Mouse (Mus musculus) embryonic facial prominence, embryonic 11.5 days (tissue): ENCODE data around the gene Mpnd. TPM values are rescaled to one million over a fixed set of nuclear protein-coding genes. Genes with fewer than 3 reads are reported as not detected.
A peak's percentile ranks its signal among the peaks of the same experiment; 100 is the strongest.

Experiments used
- ATAC-seq: fragments of 200-750 bp; cut with Nextera tagmentation; replicated peaks from 2 replicates; pipeline ENCODE4 v1.8.0; 2017; ENCODE audit warnings: low read depth; ENCODE audit not compliant: insufficient number of reproducible peaks, low FRiP score, low TSS enrichment
- DNase-seq: peaks from one replicate; pipeline ENCODE4 v3.0.0-alpha.2; 2015; ENCODE audit warnings: low spot score
- H3K27ac ChIP-seq: fragments of 300-500 bp; sonication (generic); replicated peaks from 2 replicates; pipeline ENCODE4 v1.5.1; 2014; ENCODE audit warnings: mild to moderate bottlenecking, low read depth, low read length, control low read depth
- H3K27me3 ChIP-seq: fragments of 300-500 bp; sonication (generic); 2 replicates; pipeline ENCODE4 v1.6.1; 2014; ENCODE audit warnings: mild to moderate bottlenecking, low read length, moderate library complexity, mixed read lengths; ENCODE audit not compliant: control insufficient read depth, insufficient read depth
- H3K36me3 ChIP-seq: fragments of 300-500 bp; sonication (generic); replicated peaks from 2 replicates; pipeline ENCODE4 v1.6.1; 2014; ENCODE audit warnings: low read depth, mild to moderate bottlenecking, low read length, moderate library complexity, mixed read lengths; ENCODE audit not compliant: control insufficient read depth, insufficient read depth
- H3K4me1 ChIP-seq: fragments of 300-500 bp; sonication (generic); 2 replicates; pipeline ENCODE4 v1.6.1; 2014; ENCODE audit warnings: low read length, mixed read lengths; ENCODE audit not compliant: control insufficient read depth, insufficient read depth
- H3K4me2 ChIP-seq: fragments of 300-500 bp; sonication (generic); 2 replicates; pipeline ENCODE4 v1.6.1; 2014; ENCODE audit warnings: low read depth, mild to moderate bottlenecking, control low read depth, low read length, moderate library complexity
- H3K4me3 ChIP-seq: fragments of 300-500 bp; sonication (generic); 2 replicates; pipeline ENCODE4 v1.5.1; 2014; ENCODE audit warnings: low read depth, low read length, control low read depth
- H3K9ac ChIP-seq: fragments of 300-500 bp; sonication (generic); replicated peaks from 2 replicates; pipeline ENCODE4 v1.6.1; 2014; ENCODE audit warnings: mild to moderate bottlenecking, control low read depth, low read length
- H3K9me3 ChIP-seq: fragments of 300-500 bp; sonication (generic); replicated peaks from 2 replicates; pipeline ENCODE4 v1.6.1; 2016; ENCODE audit warnings: mild to moderate bottlenecking, low read length, inconsistent platforms, mixed read lengths; ENCODE audit not compliant: control insufficient read depth
- WGBS: fragments of 180-500 bp; shearing (Covaris S2); extraction: QIAGEN DNeasy Blood & Tissue Kit; methylation state at CpG from one replicate; pipeline ENCODE4 v1.1.7; 2014; 5-methylcytosine and 5-hydroxymethylcytosine counted together
- polyA plus RNA-seq: library from polyadenylated mRNA; unstranded; fragments of >200 nt; fragmentation: Nextera tagmentation; extraction: Ambion mirVana; gene quantifications from 2 replicates; pipeline ENCODE4 v1.2.1, GENCODE M21; 2014

Gene Mpnd
- polyA plus RNA-seq, result 135 and 142 TPM in 2 replicates

- no peaks in the 10 kb centered on the region for H3K36me3 ChIP-seq
These were observed at the start of gene Mpnd, which contains the start of gene Stap2 for GRCm38 (mm10) chr17:56005415-56006061. TSS of gene Mpnd (plus strand) at chr17:56005711. TSS of gene Stap2 (minus strand) at chr17:56005584.

GRCm38 (mm10) chr17:55956129-55956528 is 49.4 kb upstream of the Mpnd start:
- H3K4me2 ChIP-seq, result peak overlapping the region; percentile 80
- H3K27me3 ChIP-seq, result peaks cover 2% of the 10 kb centered on the region; the same call in 1 of the 2 replicates
- DNase-seq (peak; percentile 78), ATAC-seq (no peak)
- peak overlapping the region; percentile 41 for H3K4me3 ChIP-seq
- H3K9me3 ChIP-seq, result no peaks in the 10 kb centered on the region
- under 1% methylated on average over 26 of the region's 26 CpGs for WGBS
- H3K9ac ChIP-seq, result peak overlapping the region; percentile 51
- no peak overlapping the region for H3K27ac ChIP-seq
- no peaks in the 10 kb centered on the region for H3K4me1 ChIP-seq
- H3K36me3 ChIP-seq, result no peaks in the 10 kb centered on the region

More at GRCm38 (mm10) chr17:56005415-56006061, at the start of gene Mpnd, which contains the start of gene Stap2:
- Histone ChIP-seq H3K4me2 (no peak within 1 kb of the TSS), H3K9ac (no peak within 1 kb of the TSS), H3K27ac (no peak within 1 kb of the TSS), H3K4me3 (no peak within 1 kb of the TSS), H3K4me1 (no peaks in the 10 kb centered on the region; the same call in 1 of the 2 replicates), H3K9me3 (no peaks in the 10 kb centered on the region), H3K27me3 (no peaks in the 10 kb centered on the region; the same call in 1 of the 2 replicates)
- 38% methylated on average over 13 of the region's 13 CpGs for WGBS
- ATAC-seq, result no peak
- peak; percentile 93 for DNase-seq

GRCm38 (mm10) chr17:55956591-55956990 is 48.9 kb upstream of the Mpnd start:
- H3K4me2 ChIP-seq, result peak overlapping the region; percentile 80
- DNase-seq, result no peak
- H3K9me3 ChIP-seq, result no peaks in the 10 kb centered on the region
- peaks cover 2% of the 10 kb centered on the region; the same call in 1 of the 2 replicates for H3K27me3 ChIP-seq
- H3K27ac ChIP-seq, result no peak overlapping the region
- ATAC-seq, result no peak
- no peaks in the 10 kb centered on the region for H3K4me1 ChIP-seq
- H3K9ac ChIP-seq, result peak overlapping the region; percentile 51; the same call in 1 of the 2 replicates
- H3K36me3 ChIP-seq, result no peaks in the 10 kb centered on the region
- WGBS, result 39% methylated on average over 6 of the region's 6 CpGs
- H3K4me3 ChIP-seq, result peak overlapping the region; percentile 41

- Histone ChIP-seq H3K4me2 (no peak overlapping the region), H3K27ac (no peak overlapping the region), H3K9me3 (no peaks in the 10 kb centered on the region), H3K9ac (no peak overlapping the region), H3K4me3 (no peak overlapping the region), H3K27me3 (peaks cover 2% of the 10 kb centered on the region; the same call in 1 of the 2 replicates), H3K4me1 (no peaks in the 10 kb centered on the region), H3K36me3 (no peaks in the 10 kb centered on the region)
- 0 out of 2 replicates have a peak, but pooled peaks have one; percentile 36 for ATAC-seq
- WGBS, result 13% methylated on average over 9 of the region's 9 CpGs
- DNase-seq, result peak; percentile 83
These were observed 48.3 kb upstream of the Mpnd start for GRCm38 (mm10) chr17:55957168-55957567.

- no peak for ATAC-seq
- peaks cover 2% of the 10 kb centered on the region; the same call in 1 of the 2 replicates for H3K27me3 ChIP-seq
- no peaks in the 10 kb centered on the region for H3K36me3 ChIP-seq
- peak overlapping the region; percentile 63 for H3K9ac ChIP-seq
- no peaks in the 10 kb centered on the region for H3K9me3 ChIP-seq
- WGBS, result 81% methylated on average over 13 of the region's 13 CpGs
- H3K4me2 ChIP-seq, result peak overlapping the region; percentile 60
- no peaks in the 10 kb centered on the region for H3K4me1 ChIP-seq
- no peak overlapping the region for H3K27ac ChIP-seq
- H3K4me3 ChIP-seq, result peak overlapping the region; percentile 54
- no peak for DNase-seq
These were observed 47.6 kb upstream of the Mpnd start for GRCm38 (mm10) chr17:55957726-55958583.

GRCm38 (mm10) chr17:55958584-55958886 is 47.0 kb upstream of the Mpnd start:
- ATAC-seq (no peak), DNase-seq (no peak)
- WGBS, result 27% methylated on average over 2 of the region's 2 CpGs

GRCm38 (mm10) chr17:55958918-55959728 is 46.4 kb upstream of the Mpnd start, which contains the start of gene Yju2:
TSS of gene Yju2 (plus strand) at chr17:55959099.
- WGBS, result under 1% methylated on average over 44 of the region's 46 CpGs
- Histone ChIP-seq H3K36me3 (no peaks in the 10 kb centered on the region; the same call in 1 of the 2 replicates), H3K4me2 (peak within 1 kb of the TSS; percentile 60), H3K4me1 (no peaks in the 10 kb centered on the region), H3K9ac (peak within 1 kb of the TSS; percentile 65), H3K27me3 (peaks cover 2% of the 10 kb centered on the region; the same call in 1 of the 2 replicates), H3K9me3 (no peaks in the 10 kb centered on the region), H3K27ac (peak within 1 kb of the TSS; percentile 86), H3K4me3 (peak within 1 kb of the TSS; percentile 54)
- ATAC-seq (peak; percentile 86), DNase-seq (peak; percentile 96)

More at GRCm38 (mm10) chr17:55958584-55958886, 47.0 kb upstream of the Mpnd start:
- peak overlapping the region; percentile 63 for H3K9ac ChIP-seq
- H3K4me2 ChIP-seq, result peak overlapping the region; percentile 60
- H3K27me3 ChIP-seq, result peaks cover 2% of the 10 kb centered on the region; the same call in 1 of the 2 replicates
- H3K4me3 ChIP-seq, result peak overlapping the region; percentile 54
- H3K27ac ChIP-seq, result peak overlapping the region; percentile 28; the same call in 1 of the 2 replicates
- H3K9me3 ChIP-seq, result no peaks in the 10 kb centered on the region
- H3K4me1 ChIP-seq, result no peaks in the 10 kb centered on the region
- no peaks in the 10 kb centered on the region for H3K36me3 ChIP-seq
